Mouse (Mus musculus): ENCODE data around the gene Nckap5l.

Nckap5l gene

GRCm38 (mm10) chr15:99431504-99431903 lies 26.0 kb downstream of the Nckap5l start:
- no peak for DNase-seq (ENCODE audit: low read depth, low spot score)

- DNase-seq (ENCODE audit: low read depth, low spot score): no peak
Measured at GRCm38 (mm10) chr15:99431063-99431462, 26.5 kb downstream of the Nckap5l start.

- DNase-seq (ENCODE audit: low read depth, low spot score): no peak
Measured at GRCm38 (mm10) chr15:99430394-99430793, 27.2 kb downstream of the Nckap5l start.

- no peak for DNase-seq (ENCODE audit: low read depth, low spot score)
Measured at GRCm38 (mm10) chr15:99423884-99424283, 33.7 kb downstream of the Nckap5l start.

- DNase-seq (ENCODE audit: low read depth, low spot score): no peak
Measured at GRCm38 (mm10) chr15:99423131-99423530, 34.4 kb downstream of the Nckap5l start.

GRCm38 (mm10) chr15:99422551-99422950 lies 35.0 kb downstream of the Nckap5l start:
- DNase-seq (ENCODE audit: low read depth, low spot score): no peak

GRCm38 (mm10) chr15:99421676-99422075 lies 35.9 kb downstream of the Nckap5l start:
- no peak for DNase-seq (ENCODE audit: low read depth, low spot score)

- DNase-seq (ENCODE audit: low read depth, low spot score): no peak
Measured at GRCm38 (mm10) chr15:99421152-99421551, 36.4 kb downstream of the Nckap5l start.

GRCm38 (mm10) chr15:99420521-99421014 lies 37.0 kb downstream of the Nckap5l start:
- no peak for DNase-seq (ENCODE audit: low read depth, low spot score)

GRCm38 (mm10) chr15:99420101-99420500 lies 37.4 kb downstream of the Nckap5l start:
- no peak for DNase-seq (ENCODE audit: low read depth, low spot score)

- DNase-seq (ENCODE audit: low read depth, low spot score): no peak
Measured at GRCm38 (mm10) chr15:99417692-99418271, 39.8 kb downstream of the Nckap5l start.

- no peak for DNase-seq (ENCODE audit: low read depth, low spot score)
Measured at GRCm38 (mm10) chr15:99416957-99417356, 40.6 kb downstream of the Nckap5l start.

GRCm38 (mm10) chr15:99416348-99416882 lies 41.1 kb downstream of the Nckap5l start:
- DNase-seq (ENCODE audit: low read depth, low spot score): peak; percentile 50

GRCm38 (mm10) chr15:99415793-99416192 lies 41.8 kb downstream of the Nckap5l start:
- DNase-seq (ENCODE audit: low read depth, low spot score): no peak

- DNase-seq (ENCODE audit: low read depth, low spot score): peak; percentile 68
Measured at GRCm38 (mm10) chr15:99411747-99412146, 45.8 kb downstream of the Nckap5l start.

- no peak for DNase-seq (ENCODE audit: low read depth, low spot score)
Measured at GRCm38 (mm10) chr15:99408845-99409244, 48.7 kb downstream of the Nckap5l start.

GRCm38 (mm10) chr15:99406986-99407570 lies 50.5 kb downstream of the Nckap5l start:
- no peak for DNase-seq (ENCODE audit: low read depth, low spot score)

- DNase-seq (ENCODE audit: low read depth, low spot score): no peak
Measured at GRCm38 (mm10) chr15:99405150-99405549, 52.4 kb downstream of the Nckap5l start.

GRCm38 (mm10) chr15:99403159-99403889 lies 54.2 kb downstream of the Nckap5l start:
- no peak for DNase-seq (ENCODE audit: low read depth, low spot score)

- no peak for DNase-seq (ENCODE audit: low read depth, low spot score)
Measured at GRCm38 (mm10) chr15:99400602-99401001, 56.9 kb downstream of the Nckap5l start.

- no peak for DNase-seq (ENCODE audit: low read depth, low spot score)
Measured at GRCm38 (mm10) chr15:99399503-99400245, 57.9 kb downstream of the Nckap5l start.

- no peak for DNase-seq (ENCODE audit: low read depth, low spot score)
Measured at GRCm38 (mm10) chr15:99397622-99398021, 59.9 kb downstream of the Nckap5l start.
